Mouse (Mus musculus) limb, embryonic 11.5 days (tissue): ENCODE data around the gene Rtn4r. TPM values are rescaled to one million over a fixed set of nuclear protein-coding genes. Genes with fewer than 3 reads are reported as not detected.
"Not testable (repeated sequence)": the region's sequence is repeated elsewhere in the genome, so short reads cannot be mapped to it uniquely, and the experiment has no call there.

Experiments used
- ATAC-seq: fragments of 200-750 bp; cut with Nextera tagmentation; 2 replicates; pipeline ENCODE4 v1.8.0; 2017; ENCODE audit warnings: low read depth; ENCODE audit not compliant: insufficient number of reproducible peaks, low FRiP score, low TSS enrichment
- DNase-seq: peaks from one replicate; pipeline ENCODE4 v3.0.0-alpha.2; 2015; ENCODE audit warnings: low spot score
- H3K27ac ChIP-seq: fragments of 300-500 bp; sonication (generic); replicated peaks from 2 replicates; pipeline ENCODE4 v1.5.1; 2014; ENCODE audit warnings: low read depth, mild to moderate bottlenecking, low read length
- H3K27me3 ChIP-seq: fragments of 300-500 bp; sonication (generic); 2 replicates; pipeline ENCODE4 v1.6.1; 2014; ENCODE audit warnings: mild to moderate bottlenecking, low read length, mixed read lengths; ENCODE audit not compliant: control insufficient read depth, insufficient read depth
- H3K36me3 ChIP-seq: fragments of 300-500 bp; sonication (generic); 2 replicates; pipeline ENCODE4 v1.6.1; 2014; ENCODE audit warnings: mild to moderate bottlenecking, low read length, moderate library complexity, mixed read lengths; ENCODE audit not compliant: control insufficient read depth, insufficient read depth
- H3K4me1 ChIP-seq: fragments of 300-500 bp; sonication (generic); 2 replicates; pipeline ENCODE4 v1.6.1; 2014; ENCODE audit warnings: low read length, mixed read lengths; ENCODE audit not compliant: control insufficient read depth, insufficient read depth
- H3K4me2 ChIP-seq: fragments of 300-500 bp; sonication (generic); 2 replicates; pipeline ENCODE4 v1.6.1; 2014; ENCODE audit warnings: low read depth, mild to moderate bottlenecking, moderate library complexity; ENCODE audit not compliant: severe bottlenecking
- H3K4me3 ChIP-seq: fragments of 300-500 bp; sonication (generic); 2 replicates; pipeline ENCODE4 v1.5.1; 2014; ENCODE audit warnings: low read depth, low read length
- H3K9ac ChIP-seq: fragments of 300-500 bp; sonication (generic); 2 replicates; pipeline ENCODE4 v1.6.1; 2014; ENCODE audit warnings: mild to moderate bottlenecking, low read length
- H3K9me3 ChIP-seq: fragments of 300-500 bp; sonication (generic); 2 replicates; pipeline ENCODE4 v1.6.1; 2016; ENCODE audit warnings: low read length; ENCODE audit not compliant: control insufficient read depth
- WGBS: fragments of 180-500 bp; shearing (Covaris S2); extraction: QIAGEN DNeasy Blood & Tissue Kit; methylation state at CpG from one replicate; pipeline ENCODE4 v1.1.7; 2014; 5-methylcytosine and 5-hydroxymethylcytosine counted together
- microRNA-seq: library from miRNA; unstranded; fragments of <30 nt; microRNA quantifications from one replicate; pipeline ENCODE4, GENCODE M21; 2016
- polyA plus RNA-seq: library from polyadenylated mRNA; unstranded; fragments of >200 nt; fragmentation: Nextera tagmentation; extraction: Ambion mirVana; gene quantifications from 2 replicates; pipeline ENCODE4 v1.2.1, GENCODE M21; 2014

Gene Rtn4r
- polyA plus RNA-seq, 1 experiment from 2014 or later = 7.4 TPM

DNA sequence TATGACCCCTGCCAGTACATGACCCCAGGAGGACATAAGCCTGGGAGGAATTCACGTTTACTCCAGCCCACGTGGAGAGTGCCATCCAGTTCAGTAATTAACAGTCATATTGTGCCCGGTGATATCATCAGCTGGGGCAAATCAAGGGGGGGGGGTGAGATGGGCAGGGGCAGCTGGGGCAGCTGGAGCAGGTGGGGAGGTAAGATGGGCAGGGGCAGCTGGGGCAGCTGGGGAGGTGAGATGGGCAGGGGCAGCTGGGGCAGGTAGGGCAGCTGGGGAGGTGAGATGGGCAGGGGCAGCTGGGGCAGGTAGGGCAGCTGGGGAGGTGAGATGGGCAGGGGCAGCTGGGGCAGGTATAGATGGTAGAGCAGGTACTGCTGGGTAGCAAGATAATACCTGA is 68.1 kb downstream of the Rtn4r start:
- H3K27me3 ChIP-seq, H3K27ac ChIP-seq, H3K36me3 ChIP-seq, H3K9ac ChIP-seq, H3K9me3 ChIP-seq, ATAC-seq, H3K4me3 ChIP-seq, DNase-seq, H3K4me2 ChIP-seq: not testable (repeated sequence)
- peaks cover 52% of the 10 kb centered on the region for H3K4me1 ChIP-seq
- 44% methylated on average over 3 of the region's 3 CpGs for WGBS

- peaks cover 65% of the 10 kb centered on the region for H3K4me1 ChIP-seq
- 79% methylated on average over 6 of the region's 6 CpGs for WGBS
Measured at GRCm38 (mm10) chr16:18197881-18198280, 70.4 kb downstream of the Rtn4r start.

GRCm38 (mm10) chr16:18198365-18199098 is 71.1 kb downstream of the Rtn4r start:
- Histone ChIP-seq H3K4me2 (0 out of 2 replicates have a peak overlapping the region, but pooled peaks have one; percentile 7), H3K4me1 (peaks cover 67% of the 10 kb centered on the region), H3K9me3 (no peaks in the 10 kb centered on the region), H3K9ac (no peak overlapping the region), H3K4me3 (no peak overlapping the region), H3K36me3 (no peaks in the 10 kb centered on the region), H3K27me3 (no peaks in the 10 kb centered on the region), H3K27ac (no peak overlapping the region; the same call in 1 of the 2 replicates)
- DNase-seq (peak; percentile 41), ATAC-seq (0 out of 2 replicates have a peak, but pooled peaks have one; percentile 6)
- WGBS = 31% methylated on average over 10 of the region's 10 CpGs

More at GRCm38 (mm10) chr16:18197881-18198280, 70.4 kb downstream of the Rtn4r start:
- DNase-seq = no peak
- no peak overlapping the region for H3K27ac ChIP-seq
- no peak overlapping the region for H3K4me2 ChIP-seq
- H3K27me3 ChIP-seq = no peaks in the 10 kb centered on the region
- H3K9ac ChIP-seq = no peak overlapping the region
- H3K4me3 ChIP-seq = no peak overlapping the region
- no peaks in the 10 kb centered on the region for H3K36me3 ChIP-seq
- H3K9me3 ChIP-seq = no peaks in the 10 kb centered on the region
- ATAC-seq = no peak

GRCm38 (mm10) chr16:18200062-18200461 is 72.6 kb downstream of the Rtn4r start:
- no peaks in the 10 kb centered on the region for H3K27me3 ChIP-seq
- no peaks in the 10 kb centered on the region for H3K9me3 ChIP-seq
- H3K9ac ChIP-seq = no peak overlapping the region
- H3K36me3 ChIP-seq = no peaks in the 10 kb centered on the region
- no peak for DNase-seq
- H3K4me2 ChIP-seq = no peak overlapping the region
- no peak for ATAC-seq
- H3K4me1 ChIP-seq = peaks cover 69% of the 10 kb centered on the region
- 83% methylated on average over 2 of the region's 2 CpGs for WGBS
- H3K4me3 ChIP-seq = no peak overlapping the region
- H3K27ac ChIP-seq = no peak overlapping the region

GRCm38 (mm10) chr16:18201620-18202019 is 74.2 kb downstream of the Rtn4r start:
- Histone ChIP-seq H3K36me3 (no peaks in the 10 kb centered on the region), H3K4me1 (peaks cover 56% of the 10 kb centered on the region), H3K27me3 (no peaks in the 10 kb centered on the region), H3K9ac (no peak overlapping the region), H3K4me3 (no peak overlapping the region), H3K4me2 (no peak overlapping the region), H3K27ac (no peak overlapping the region), H3K9me3 (no peaks in the 10 kb centered on the region)
- ATAC-seq = no peak
- WGBS = 30% methylated on average over 1 of the region's 1 CpGs
- no peak for DNase-seq

Small RNA genes within 50 kb of the gene (microRNA-seq; reads per million reads assigned to microRNA genes)
- not detected for gene Mir6366

Other genes starting within 250 kb of the Rtn4r start
- 0.48 TPM in 1 of 2 replicates, not detected in the other for gene Gm20518, start 236.0 kb upstream of the Rtn4r start, polyA plus RNA-seq
- not detected in 2 replicates for gene Tssk1, start 233.4 kb upstream of the Rtn4r start, polyA plus RNA-seq
- 92.5 and 94.0 TPM in 2 replicates for gene Dgcr2, start 229.1 kb upstream of the Rtn4r start, polyA plus RNA-seq
- not detected in 2 replicates for gene Tssk2, start 229.0 kb upstream of the Rtn4r start, polyA plus RNA-seq
- gene Ess2, start 216.3 kb upstream of the Rtn4r start, polyA plus RNA-seq = 42.2 and 50.2 TPM in 2 replicates
- gene Gsc2, start 212.6 kb upstream of the Rtn4r start, polyA plus RNA-seq = not detected in 2 replicates
- 74.4 and 74.5 TPM in 2 replicates for gene Slc25a1, start 199.4 kb upstream of the Rtn4r start, polyA plus RNA-seq
- gene Vpreb2, start 147.2 kb upstream of the Rtn4r start, polyA plus RNA-seq = not detected in 2 replicates
- gene Dgcr6, start 74.8 kb upstream of the Rtn4r start, polyA plus RNA-seq = 130 and 135 TPM in 2 replicates
- gene Prodh, start 37.4 kb upstream of the Rtn4r start, polyA plus RNA-seq = 15.0 and 15.9 TPM in 2 replicates
- gene Ccdc188, start 90.2 kb downstream of the Rtn4r start, polyA plus RNA-seq = not detected in 2 replicates
- 14.5 and 14.6 TPM in 2 replicates for gene Zdhhc8, start 107.5 kb downstream of the Rtn4r start, polyA plus RNA-seq
- gene Trmt2a, start 121.0 kb downstream of the Rtn4r start, polyA plus RNA-seq = 95.8 and 96.0 TPM in 2 replicates
- 1,289 and 1,302 TPM in 2 replicates for gene Ranbp1, start 121.1 kb downstream of the Rtn4r start, polyA plus RNA-seq
- 1.3 and 1.7 TPM in 2 replicates for gene Gm49776, start 130.7 kb downstream of the Rtn4r start, polyA plus RNA-seq
- 42.7 and 48.2 TPM in 2 replicates for gene Dgcr8, start 161.6 kb downstream of the Rtn4r start, polyA plus RNA-seq
- 20.1 and 21.2 TPM in 2 replicates for gene Tango2, start 220.5 kb downstream of the Rtn4r start, polyA plus RNA-seq
- gene Arvcf, start 220.5 kb downstream of the Rtn4r start, polyA plus RNA-seq = 32.9 and 33.2 TPM in 2 replicates